Comparison of ENCODE assay signal across 9 mouse cellular contexts in the genomic region with DNA sequence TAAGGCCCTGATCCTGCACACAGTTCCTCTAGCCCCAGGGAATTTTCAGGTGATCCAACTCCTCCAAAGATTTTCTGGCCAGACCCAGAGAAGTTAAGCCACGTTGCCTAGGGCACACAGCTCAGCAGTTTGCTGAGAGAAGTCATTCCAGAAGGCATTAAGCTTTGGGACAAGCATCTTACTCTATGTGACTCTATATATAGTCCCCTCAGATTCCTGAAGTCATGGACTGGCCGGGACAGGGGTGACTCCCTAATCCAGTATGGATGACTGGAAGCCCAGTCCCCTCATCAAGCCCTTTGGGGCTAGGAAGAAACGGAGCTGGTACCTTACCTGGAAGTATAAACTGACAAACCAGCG. TPM values are rescaled to one million over a fixed set of nuclear protein-coding genes. Genes with fewer than 3 reads are reported as not detected.
DNase-seq lines count a peak whose midpoint lies in the region; ATAC-seq and TF ChIP-seq lines count a peak whose summit lies in the region.
"Had no signal": no experiment of that assay in that cellular context is flagged by ENCODE, and none has a peak within 500 bp of the region (broad histone marks: within the 10 kb centered on the region; RNA-seq: fewer than 3 reads in every experiment).

No protein-coding gene starts in this region.

- intact Hi-C loops in heart, postnatal 14 days (cut with DNase I), result no loop called here

- peak overlapping the region; percentile 98 for H3K9ac ChIP-seq in heart, embryonic 13.5 days
- H3K9ac ChIP-seq in ES-Bruce4 (ENCODE audit: low read depth, poor library complexity, severe bottlenecking), result peak overlapping the region; percentile 97
- H3K9ac ChIP-seq in forebrain, embryonic 14.5 days (ENCODE audit: low read length), result peak overlapping the region; percentile 95
- peak overlapping the region; percentile 84 for H3K9ac ChIP-seq in liver, embryonic 15.5 days

- TF ChIP-seq POLR2A in ES-Bruce4 (IDR thresholded peaks at IDR 0.05; ENCODE audit: insufficient read depth, low read length), result no peak

- peaks cover 43% of the 10 kb centered on the region for H3K36me3 ChIP-seq in heart, embryonic 13.5 days
- peaks cover 19% of the 10 kb centered on the region for H3K36me3 ChIP-seq in ES-Bruce4 (ENCODE audit: control insufficient read depth, insufficient read depth, low read length, poor library complexity, severe bottlenecking)
- H3K36me3 ChIP-seq in forebrain, embryonic 14.5 days (ENCODE audit: control insufficient read depth, insufficient read depth, low read length), result peaks cover 39% of the 10 kb centered on the region
- H3K36me3 ChIP-seq in liver, embryonic 15.5 days (replicated peaks), result peaks cover 34% of the 10 kb centered on the region

- H3K27me3 ChIP-seq in heart, embryonic 13.5 days (replicated peaks), result no peaks in the 10 kb centered on the region
- H3K27me3 ChIP-seq in ES-Bruce4 (ENCODE audit: control insufficient read depth, insufficient read depth, low read length, poor library complexity, severe bottlenecking), result no peaks in the 10 kb centered on the region
- no peaks in the 10 kb centered on the region for H3K27me3 ChIP-seq in forebrain, embryonic 14.5 days (replicated peaks; ENCODE audit: control insufficient read depth, insufficient read depth, low read length)
- 0 out of 2 replicates have a peak, but pooled peaks cover under 1% of the 10 kb centered on the region for H3K27me3 ChIP-seq in liver, embryonic 15.5 days

- H3K4me1 ChIP-seq in heart, embryonic 13.5 days, result peaks cover 20% of the 10 kb centered on the region
- H3K4me1 ChIP-seq in ES-Bruce4 (ENCODE audit: control insufficient read depth, insufficient read depth, low read length), result peaks cover 5% of the 10 kb centered on the region
- H3K4me1 ChIP-seq in forebrain, embryonic 14.5 days (ENCODE audit: control insufficient read depth, insufficient read depth, low read length), result peaks cover 4% of the 10 kb centered on the region; the same call in 1 of the 2 replicates
- H3K4me1 ChIP-seq in liver, embryonic 15.5 days (replicated peaks), result peaks cover 29% of the 10 kb centered on the region

- peak overlapping the region; percentile 91 for H3K27ac ChIP-seq in heart, embryonic 13.5 days (replicated peaks)
- peak overlapping the region; percentile 53 for H3K27ac ChIP-seq in ES-Bruce4 (ENCODE audit: insufficient read depth, low read length)
- H3K27ac ChIP-seq in forebrain, embryonic 14.5 days (ENCODE audit: low read depth, low read length), result no peak overlapping the region; the same call in 1 of the 2 replicates
- peak overlapping the region; percentile 68 for H3K27ac ChIP-seq in liver, embryonic 15.5 days (replicated peaks)

- peak overlapping the region; percentile 81 for H3K4me2 ChIP-seq in heart, embryonic 13.5 days
- peak overlapping the region; percentile 78 for H3K4me2 ChIP-seq in forebrain, embryonic 14.5 days (ENCODE audit: low read length)
- peak overlapping the region; percentile 95 for H3K4me2 ChIP-seq in liver, embryonic 15.5 days

- no peak for TF ChIP-seq CTCF in ES-Bruce4 (IDR thresholded peaks at IDR 0.05; ENCODE audit: low read depth, low read length)

- 18% methylated on average over 4 of the region's 4 CpGs for WGBS in heart, embryonic 13.5 days
- WGBS in forebrain, embryonic 14.5 days, result 13% methylated on average over 4 of the region's 4 CpGs
- 28% methylated on average over 4 of the region's 4 CpGs for WGBS in liver, embryonic 15.5 days (ENCODE audit: insufficient replicate concordance)

- no peaks in the 10 kb centered on the region for H3K9me3 ChIP-seq in heart, embryonic 13.5 days
- H3K9me3 ChIP-seq in ES-Bruce4 (replicated peaks; ENCODE audit: control insufficient read depth, insufficient read depth, low read length, poor library complexity, severe bottlenecking), result no peaks in the 10 kb centered on the region
- H3K9me3 ChIP-seq in forebrain, embryonic 14.5 days (replicated peaks; ENCODE audit: control insufficient read depth, low read length), result no peaks in the 10 kb centered on the region
- H3K9me3 ChIP-seq in liver, embryonic 15.5 days (replicated peaks), result no peaks in the 10 kb centered on the region

- H3K4me3 ChIP-seq in heart, embryonic 13.5 days, result peak overlapping the region; percentile 86
- H3K4me3 ChIP-seq in ES-Bruce4 (ENCODE audit: low read depth, low read length), result peak overlapping the region; percentile 94
- H3K4me3 ChIP-seq in forebrain, embryonic 14.5 days (ENCODE audit: low read depth, low read length), result peak overlapping the region; percentile 67
- peak overlapping the region; percentile 73 for H3K4me3 ChIP-seq in liver, embryonic 15.5 days (replicated peaks)

- ATAC-seq in heart, embryonic 13.5 days (ENCODE audit: extremely low read depth, insufficient number of reproducible peaks, low FRiP score, low TSS enrichment), result no peak
- peak; percentile 11; the same call in 1 of the 2 replicates for ATAC-seq in forebrain, embryonic 14.5 days
- ATAC-seq in liver, embryonic 15.5 days (ENCODE audit: insufficient read depth), result no peak

- DNase-seq in heart, postnatal 14 days, result no peak
- no peak for DNase-seq in forebrain, embryonic 14.5 days (ENCODE audit: low spot score)
- DNase-seq in cerebellum, postnatal 25 days, result no peak
- DNase-seq in frontal cortex, adult 2 months (ENCODE audit: extremely low spot score in 1 of 2, low spot score in 1 of 2), result no peak
- DNase-seq in adrenal gland, postnatal 25 days, result no peak

- TF ChIP-seq EP300 in ES-Bruce4 (IDR thresholded peaks at IDR 0.05; ENCODE audit: insufficient read depth, low read depth, low read length), result no peak

RNA-seq across cellular contexts. Expression of a gene that starts 0.3 kb away (rescaled TPM):
- polyA plus RNA-seq in heart, embryonic 13.5 days (2015; fragmentation: Nextera tagmentation; extraction: Ambion mirVana), result 1.8 and 2.1 TPM in 2 replicates
- 1 to 10 TPM; 3.7 to 5.5 TPM for total RNA-seq in heart, postnatal 14 days (2021)
- polyA plus RNA-seq in ES-Bruce4 (2011; ENCODE audit: insufficient read depth, insufficient read length, low read depth, missing spikeins), result 1.2 and 1.5 TPM in 2 replicates
- 1.5 and 1.9 TPM in 2 replicates for polyA plus RNA-seq in forebrain, embryonic 14.5 days (2014; fragmentation: Nextera tagmentation; extraction: Ambion mirVana)
- polyA plus RNA-seq in liver, embryonic 15.5 days (2015; fragmentation: Nextera tagmentation; extraction: Ambion mirVana), result 0.16 and 0.32 TPM in 2 replicates
- polyA plus RNA-seq in frontal cortex, adult 2 months (2012; rRNA removed), result 11.3 and 12.1 TPM in 2 replicates
- total RNA-seq in adrenal gland, postnatal 25 days (2021), result 7.6 and 8.2 TPM in 2 replicates

RNA-seq across cellular contexts. Expression of a gene that starts 16.6 kb away (rescaled TPM):
- 0.22 and 0.45 TPM in 2 replicates for polyA plus RNA-seq in heart, embryonic 13.5 days (2015; fragmentation: Nextera tagmentation; extraction: Ambion mirVana)
- under 1 TPM in 1 of 2 experiments, not detected in 1; 0.36 TPM for total RNA-seq in heart, postnatal 14 days (2021)
- 1.1 TPM in 1 of 2 replicates, not detected in the other for polyA plus RNA-seq in ES-Bruce4 (2011; ENCODE audit: insufficient read depth, insufficient read length, low read depth, missing spikeins)
- polyA plus RNA-seq in forebrain, embryonic 14.5 days (2014; fragmentation: Nextera tagmentation; extraction: Ambion mirVana), result not detected in 2 replicates
- polyA plus RNA-seq in liver, embryonic 15.5 days (2015; fragmentation: Nextera tagmentation; extraction: Ambion mirVana), result 0.07 TPM in 1 of 2 replicates, not detected in the other
- 0.20 and 0.23 TPM in 2 replicates for polyA plus RNA-seq in frontal cortex, adult 2 months (2012; rRNA removed)
- total RNA-seq in adrenal gland, postnatal 25 days (2021), result not detected in 2 replicates
- total RNA-seq: gastrocnemius, postnatal 36 days had no signal

RNA-seq across cellular contexts. Expression of a gene that starts 22.3 kb away (rescaled TPM):
- polyA plus RNA-seq in heart, embryonic 13.5 days (2015; fragmentation: Nextera tagmentation; extraction: Ambion mirVana), result not detected in 2 replicates
- not detected for total RNA-seq in heart, postnatal 14 days (2021)
- not detected in 2 replicates for polyA plus RNA-seq in ES-Bruce4 (2011; ENCODE audit: insufficient read depth, insufficient read length, low read depth, missing spikeins)
- not detected in 2 replicates for polyA plus RNA-seq in forebrain, embryonic 14.5 days (2014; fragmentation: Nextera tagmentation; extraction: Ambion mirVana)
- polyA plus RNA-seq in liver, embryonic 15.5 days (2015; fragmentation: Nextera tagmentation; extraction: Ambion mirVana), result not detected in 2 replicates
- not detected in 2 replicates for polyA plus RNA-seq in frontal cortex, adult 2 months (2012; rRNA removed)
- not detected in 2 replicates for total RNA-seq in adrenal gland, postnatal 25 days (2021)
- total RNA-seq: gastrocnemius, postnatal 36 days had no signal

RNA-seq across cellular contexts. Expression of a gene that starts 22.3 kb away (rescaled TPM):
- not detected in 2 replicates for polyA plus RNA-seq in heart, embryonic 13.5 days (2015; fragmentation: Nextera tagmentation; extraction: Ambion mirVana)
- total RNA-seq in heart, postnatal 14 days (2021), result 1 to 10 TPM; 1.1 to 3.7 TPM
- polyA plus RNA-seq in ES-Bruce4 (2011; ENCODE audit: insufficient read depth, insufficient read length, low read depth, missing spikeins), result 0.90 TPM in 1 of 2 replicates, not detected in the other
- polyA plus RNA-seq in forebrain, embryonic 14.5 days (2014; fragmentation: Nextera tagmentation; extraction: Ambion mirVana), result not detected in 2 replicates
- not detected in 2 replicates for polyA plus RNA-seq in liver, embryonic 15.5 days (2015; fragmentation: Nextera tagmentation; extraction: Ambion mirVana)
- 0.14 TPM in 1 of 2 replicates, not detected in the other for polyA plus RNA-seq in frontal cortex, adult 2 months (2012; rRNA removed)
- total RNA-seq in adrenal gland, postnatal 25 days (2021), result not detected in 2 replicates

RNA-seq across cellular contexts. Expression of a gene that starts 27.2 kb away (rescaled TPM):
- 56.9 and 61.5 TPM in 2 replicates for polyA plus RNA-seq in heart, embryonic 13.5 days (2015; fragmentation: Nextera tagmentation; extraction: Ambion mirVana)
- total RNA-seq in heart, postnatal 14 days (2021), result 10 to 100 TPM; 69.3 to 74.1 TPM
- 33.6 and 39.1 TPM in 2 replicates for polyA plus RNA-seq in ES-Bruce4 (2011; ENCODE audit: insufficient read depth, insufficient read length, low read depth, missing spikeins)
- 54.8 and 56.0 TPM in 2 replicates for polyA plus RNA-seq in forebrain, embryonic 14.5 days (2014; fragmentation: Nextera tagmentation; extraction: Ambion mirVana)
- polyA plus RNA-seq in liver, embryonic 15.5 days (2015; fragmentation: Nextera tagmentation; extraction: Ambion mirVana), result 11.5 and 12.4 TPM in 2 replicates
- polyA plus RNA-seq in frontal cortex, adult 2 months (2012; rRNA removed), result 66.6 and 77.5 TPM in 2 replicates
- total RNA-seq in adrenal gland, postnatal 25 days (2021), result 64.0 and 65.8 TPM in 2 replicates
